Mouse (Mus musculus): ENCODE measurements around the gene Trim46. TPM values are rescaled to one million over a fixed set of nuclear protein-coding genes. Genes with fewer than 3 reads are reported as not detected.

Trim46 gene
- 10 to 100 TPM; 86.4 to 96.0 TPM for total RNA-seq (2021)

GRCm38 (mm10) chr3:89246261-89247100 lies at the start of gene Trim46:
TSS of gene Trim46 (minus strand) at chr3:89246309.
- peak; percentile 77 to 88 for DNase-seq (ENCODE audit: extremely low spot score in 1 of 2, low spot score in 1 of 2)

GRCm38 (mm10) chr3:89295685-89296230 lies 49.6 kb upstream of the Trim46 start:
- DNase-seq (ENCODE audit: extremely low spot score in 1 of 2, low spot score in 1 of 2) = no peak

GRCm38 (mm10) chr3:89294195-89294594 lies 48.1 kb upstream of the Trim46 start:
- DNase-seq (ENCODE audit: extremely low spot score in 1 of 2, low spot score in 1 of 2) = no peak

GRCm38 (mm10) chr3:89293247-89293918 lies 47.3 kb upstream of the Trim46 start:
- no peak for DNase-seq (ENCODE audit: extremely low spot score in 1 of 2, low spot score in 1 of 2)

- no peak for DNase-seq (ENCODE audit: extremely low spot score in 1 of 2, low spot score in 1 of 2)
Observed at GRCm38 (mm10) chr3:89292303-89292702, 46.2 kb upstream of the Trim46 start.

GRCm38 (mm10) chr3:89291874-89292273 lies 45.8 kb upstream of the Trim46 start:
- no peak for DNase-seq (ENCODE audit: extremely low spot score in 1 of 2, low spot score in 1 of 2)

GRCm38 (mm10) chr3:89288503-89288928 lies 42.4 kb upstream of the Trim46 start:
- no peak for DNase-seq (ENCODE audit: extremely low spot score in 1 of 2, low spot score in 1 of 2)

- no peak for DNase-seq (ENCODE audit: extremely low spot score in 1 of 2, low spot score in 1 of 2)
Observed at GRCm38 (mm10) chr3:89287286-89287685, 41.2 kb upstream of the Trim46 start.

- no peak for DNase-seq (ENCODE audit: extremely low spot score in 1 of 2, low spot score in 1 of 2)
Observed at GRCm38 (mm10) chr3:89285526-89285925, 39.4 kb upstream of the Trim46 start.

- DNase-seq (ENCODE audit: extremely low spot score in 1 of 2, low spot score in 1 of 2) = no peak
Observed at GRCm38 (mm10) chr3:89284261-89284660, 38.2 kb upstream of the Trim46 start.

GRCm38 (mm10) chr3:89282291-89282643 lies 36.2 kb upstream of the Trim46 start:
- DNase-seq (ENCODE audit: extremely low spot score in 1 of 2, low spot score in 1 of 2) = no peak

GRCm38 (mm10) chr3:89281579-89282290 lies 35.6 kb upstream of the Trim46 start:
- peak; percentile 75 to 87 for DNase-seq (ENCODE audit: extremely low spot score in 1 of 2, low spot score in 1 of 2)

GRCm38 (mm10) chr3:89280606-89281511 lies 34.8 kb upstream of the Trim46 start, which contains the start of gene Efna1:
TSS of gene Efna1 (minus strand) at chr3:89281142.
- DNase-seq (ENCODE audit: extremely low spot score in 1 of 2, low spot score in 1 of 2) = peak; percentile 33 to 36

GRCm38 (mm10) chr3:89280050-89280605 lies 34.0 kb upstream of the Trim46 start:
- DNase-seq (ENCODE audit: extremely low spot score in 1 of 2, low spot score in 1 of 2) = peak in 1 of 2 experiments; percentile 18

- DNase-seq (ENCODE audit: extremely low spot score in 1 of 2, low spot score in 1 of 2) = peak; percentile 59 to 66
Observed at GRCm38 (mm10) chr3:89279153-89279890, 33.2 kb upstream of the Trim46 start.

- no peak for DNase-seq (ENCODE audit: extremely low spot score in 1 of 2, low spot score in 1 of 2)
Observed at GRCm38 (mm10) chr3:89278643-89279042, 32.5 kb upstream of the Trim46 start.

GRCm38 (mm10) chr3:89278107-89278506 lies 32.0 kb upstream of the Trim46 start:
- no peak for DNase-seq (ENCODE audit: extremely low spot score in 1 of 2, low spot score in 1 of 2)

- peak in 1 of 2 experiments; percentile 19 for DNase-seq (ENCODE audit: extremely low spot score in 1 of 2, low spot score in 1 of 2)
Observed at GRCm38 (mm10) chr3:89277281-89278021, 31.3 kb upstream of the Trim46 start.

Measured in layer of hippocampus, postnatal 25 days (tissue).